Mouse (Mus musculus): Measurements from ENCODE around the gene Fat2. TPM values are rescaled to one million over a fixed set of nuclear protein-coding genes. Genes with fewer than 3 reads are reported as not detected.

Fat2 gene
- total RNA-seq (2015) (not detected in 2 replicates), total RNA-seq (2017) (not detected in 2 replicates)

GRCm38 (mm10) chr11:55336101-55336891 is at the start of gene Fat2:
Gene Fat2, minus strand, starts transcription at chr11:55336564.
- ATAC-seq (replicated peaks; ENCODE audit: poor library complexity) = no peak

- ATAC-seq (replicated peaks; ENCODE audit: poor library complexity) = no peak
These were observed 47.2 kb upstream of the Fat2 start for GRCm38 (mm10) chr11:55383463-55384045.

GRCm38 (mm10) chr11:55380908-55381307 is 44.5 kb upstream of the Fat2 start:
- ATAC-seq (replicated peaks; ENCODE audit: poor library complexity) = peak; percentile 46

GRCm38 (mm10) chr11:55378371-55378770 is 42.0 kb upstream of the Fat2 start:
- no peak for ATAC-seq (replicated peaks; ENCODE audit: poor library complexity)

GRCm38 (mm10) chr11:55373838-55374237 is 37.5 kb upstream of the Fat2 start:
- peak; percentile 64 for ATAC-seq (replicated peaks; ENCODE audit: poor library complexity)

- no peak for ATAC-seq (replicated peaks; ENCODE audit: poor library complexity)
These were observed 37.0 kb upstream of the Fat2 start for GRCm38 (mm10) chr11:55373373-55373772.

- no peak for ATAC-seq (replicated peaks; ENCODE audit: poor library complexity)
These were observed 35.6 kb upstream of the Fat2 start for GRCm38 (mm10) chr11:55372001-55372400.

- no peak for ATAC-seq (replicated peaks; ENCODE audit: poor library complexity)
These were observed 32.7 kb upstream of the Fat2 start for GRCm38 (mm10) chr11:55369093-55369471.

GRCm38 (mm10) chr11:55368388-55369092 is 32.2 kb upstream of the Fat2 start:
- no peak for ATAC-seq (replicated peaks; ENCODE audit: poor library complexity)

- no peak for ATAC-seq (replicated peaks; ENCODE audit: poor library complexity)
These were observed 31.4 kb upstream of the Fat2 start for GRCm38 (mm10) chr11:55367783-55368182.

- no peak for ATAC-seq (replicated peaks; ENCODE audit: poor library complexity)
These were observed 29.5 kb upstream of the Fat2 start for GRCm38 (mm10) chr11:55365840-55366239.

GRCm38 (mm10) chr11:55365242-55365641 is 28.9 kb upstream of the Fat2 start:
- no peak for ATAC-seq (replicated peaks; ENCODE audit: poor library complexity)

- ATAC-seq (replicated peaks; ENCODE audit: poor library complexity) = no peak
These were observed 28.3 kb upstream of the Fat2 start for GRCm38 (mm10) chr11:55364662-55365061.

GRCm38 (mm10) chr11:55358094-55358783 is 21.9 kb upstream of the Fat2 start:
- ATAC-seq (replicated peaks; ENCODE audit: poor library complexity) = no peak

GRCm38 (mm10) chr11:55356846-55357245 is 20.5 kb upstream of the Fat2 start:
- no peak for ATAC-seq (replicated peaks; ENCODE audit: poor library complexity)

- ATAC-seq (replicated peaks; ENCODE audit: poor library complexity) = no peak
These were observed 5.6 kb upstream of the Fat2 start for GRCm38 (mm10) chr11:55341961-55342371.

GRCm38 (mm10) chr11:55340789-55341188 is 4.4 kb upstream of the Fat2 start:
- ATAC-seq (replicated peaks; ENCODE audit: poor library complexity) = peak; percentile 64

GRCm38 (mm10) chr11:55337032-55337769 is 837 bp upstream of the Fat2 start:
- ATAC-seq (replicated peaks; ENCODE audit: poor library complexity) = no peak

GRCm38 (mm10) chr11:55335314-55336076 is 869 bp downstream of the Fat2 start:
- no peak for ATAC-seq (replicated peaks; ENCODE audit: poor library complexity)

GRCm38 (mm10) chr11:55334545-55334944 is 1.8 kb downstream of the Fat2 start:
- ATAC-seq (replicated peaks; ENCODE audit: poor library complexity) = no peak
